17 mouse cellular contexts compared by ENCODE assay signal in the genomic region with DNA sequence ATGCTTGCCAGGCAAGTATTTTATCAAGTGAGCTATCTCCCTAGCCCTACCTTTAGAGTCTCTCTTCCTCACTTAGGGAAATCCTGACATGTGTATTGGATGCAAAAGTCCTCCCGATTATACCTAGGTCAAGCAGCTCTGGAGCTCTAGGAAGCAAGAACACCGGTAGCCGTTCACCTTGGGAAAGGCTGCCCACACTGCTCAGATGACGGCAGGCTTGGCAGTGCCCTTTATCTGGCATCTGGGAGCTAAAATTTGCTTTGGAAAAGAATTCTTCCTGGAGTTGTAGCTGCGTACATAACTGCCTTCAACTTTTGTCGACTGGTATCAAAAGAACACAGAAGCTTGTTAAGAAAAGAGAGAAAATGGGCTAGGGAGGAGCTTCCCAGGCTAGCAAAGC. TPM values are rescaled to one million over a fixed set of nuclear protein-coding genes. Genes with fewer than 3 reads are reported as not detected.
DNase-seq lines count a peak whose midpoint lies in the region; ATAC-seq and TF ChIP-seq lines count a peak whose summit lies in the region.
"Had no signal": no experiment of that assay in that cellular context is flagged by ENCODE, and none has a peak within 500 bp of the region (broad histone marks: within the 10 kb centered on the region; RNA-seq: fewer than 3 reads in every experiment).

No protein-coding gene starts in this region.

- no peak for DNase-seq in forebrain, postnatal 0 days
- no peak for DNase-seq in kidney, adult 2 months
- DNase-seq in kidney, postnatal 4 days, result no peak
- peak; percentile 49 for DNase-seq in adrenal gland, postnatal 14 days
- DNase-seq in brain, adult 2 months (ENCODE audit: low read depth, low spot score), result peak; percentile 51
- DNase-seq in adipocyte (ENCODE audit: low spot score), result no peak
- DNase-seq in right cerebral cortex, postnatal 36 days (ENCODE audit: low spot score in 2 of 2), result no peak
- DNase-seq: cerebellum, adult 11-12 months; thymus, postnatal 4 days had no signal

- 53% methylated on average over 6 of the region's 6 CpGs for WGBS in forebrain, embryonic 13.5 days
- WGBS in forebrain, postnatal 0 days, result 31% methylated on average over 6 of the region's 6 CpGs
- WGBS in kidney, adult 2 months, result 38% methylated on average over 6 of the region's 6 CpGs

- no peak for ATAC-seq in forebrain, embryonic 13.5 days
- ATAC-seq in forebrain, postnatal 0 days, result no peak
- ATAC-seq: intestine, postnatal 0 days; midbrain, embryonic 15.5 days had no signal

- H3K9ac ChIP-seq in forebrain, embryonic 13.5 days, result no peak overlapping the region
- H3K9ac ChIP-seq in forebrain, postnatal 0 days, result no peak overlapping the region
- H3K9ac ChIP-seq: embryonic facial prominence, embryonic 15.5 days; hindbrain, embryonic 15.5 days; limb, embryonic 12.5 days; liver, embryonic 14.5 days; midbrain, embryonic 15.5 days had no signal

- no peak for TF ChIP-seq POLR2A in kidney, adult 2 months (IDR thresholded peaks at IDR 0.05; ENCODE audit: low read depth, low read length)

- peak overlapping the region; percentile 36 for H3K27ac ChIP-seq in forebrain, embryonic 13.5 days
- H3K27ac ChIP-seq in forebrain, postnatal 0 days (ENCODE audit: low read depth, low read length), result no peak overlapping the region; the same call in 1 of the 2 replicates
- H3K27ac ChIP-seq in kidney, adult 2 months (ENCODE audit: insufficient read depth, low read depth, low read length), result peak overlapping the region; percentile 30
- H3K27ac ChIP-seq: hindbrain, embryonic 15.5 days; limb, embryonic 12.5 days; liver, embryonic 14.5 days; midbrain, embryonic 15.5 days had no signal

- peaks cover 33% of the 10 kb centered on the region for H3K36me3 ChIP-seq in forebrain, embryonic 13.5 days (ENCODE audit: poor library complexity, severe bottlenecking)
- peaks cover 17% of the 10 kb centered on the region for H3K36me3 ChIP-seq in forebrain, postnatal 0 days (ENCODE audit: insufficient read depth)
- peaks cover 1% of the 10 kb centered on the region; the same call in 1 of the 2 replicates for H3K36me3 ChIP-seq in kidney, adult 2 months (ENCODE audit: control insufficient read depth, insufficient read depth, low read length)
- H3K36me3 ChIP-seq: G1E; midbrain, embryonic 15.5 days had no signal

- peaks cover 74% of the 10 kb centered on the region for H3K4me1 ChIP-seq in forebrain, embryonic 13.5 days
- peaks cover 20% of the 10 kb centered on the region for H3K4me1 ChIP-seq in forebrain, postnatal 0 days (ENCODE audit: insufficient read depth)
- H3K4me1 ChIP-seq in kidney, adult 2 months (ENCODE audit: control insufficient read depth, insufficient read depth, low read length), result peaks cover 37% of the 10 kb centered on the region

- no peak for TF ChIP-seq CTCF in forebrain, postnatal 0 days (IDR thresholded peaks at IDR 0.05; ENCODE audit: low read depth)
- no peak for TF ChIP-seq CTCF in kidney, adult 2 months (conservative IDR thresholded peaks at IDR 0.05; ENCODE audit: insufficient read depth, insufficient read length, low read depth, low read length)

- H3K4me3 ChIP-seq in forebrain, embryonic 13.5 days, result no peak overlapping the region
- H3K4me3 ChIP-seq in forebrain, postnatal 0 days (ENCODE audit: low read depth, low read length), result no peak overlapping the region
- no peak overlapping the region for H3K4me3 ChIP-seq in kidney, adult 2 months (ENCODE audit: insufficient read depth, low read depth, low read length)
- H3K4me3 ChIP-seq: embryonic facial prominence, embryonic 15.5 days; hindbrain, embryonic 15.5 days; limb, embryonic 12.5 days; midbrain, embryonic 15.5 days had no signal

- H3K27me3 ChIP-seq in forebrain, embryonic 13.5 days, result no peaks in the 10 kb centered on the region
- no peaks in the 10 kb centered on the region for H3K27me3 ChIP-seq in forebrain, postnatal 0 days (ENCODE audit: insufficient read depth, low read length)
- H3K27me3 ChIP-seq in kidney, adult 2 months (replicated peaks; ENCODE audit: control insufficient read depth, insufficient read depth, low read length), result no peaks in the 10 kb centered on the region
- H3K27me3 ChIP-seq: embryonic facial prominence, embryonic 15.5 days; hindbrain, embryonic 15.5 days; midbrain, embryonic 15.5 days had no signal

- no peaks in the 10 kb centered on the region for H3K9me3 ChIP-seq in forebrain, embryonic 13.5 days (replicated peaks)
- no peaks in the 10 kb centered on the region for H3K9me3 ChIP-seq in forebrain, postnatal 0 days (ENCODE audit: low read length)
- H3K9me3 ChIP-seq: embryonic facial prominence, embryonic 15.5 days; hindbrain, embryonic 15.5 days; limb, embryonic 12.5 days; midbrain, embryonic 15.5 days had no signal

- H3K4me2 ChIP-seq in forebrain, embryonic 13.5 days, result no peak overlapping the region
- no peak overlapping the region for H3K4me2 ChIP-seq in forebrain, postnatal 0 days (ENCODE audit: low read depth)
- H3K4me2 ChIP-seq: embryonic facial prominence, embryonic 15.5 days; hindbrain, embryonic 15.5 days; limb, embryonic 12.5 days; midbrain, embryonic 15.5 days had no signal

RNA-seq across cellular contexts. Expression of a gene that starts 37.5 kb away (rescaled TPM):
- 72.2 and 78.9 TPM in 2 replicates for polyA plus RNA-seq in forebrain, embryonic 13.5 days (2015; fragmentation: Nextera tagmentation; extraction: Ambion mirVana)
- total RNA-seq in forebrain, postnatal 0 days (2014; rRNA removed), result 79.2 and 95.9 TPM in 2 replicates
- 52.6 and 60.5 TPM in 2 replicates for polyA plus RNA-seq in forebrain, postnatal 0 days (2015; fragmentation: Nextera tagmentation; extraction: Ambion mirVana)
- polyA plus RNA-seq in kidney, adult 2 months (2012; rRNA removed), result 46.9 and 49.2 TPM in 2 replicates
- 163 and 168 TPM in 2 replicates for total RNA-seq in adrenal gland, postnatal 14 days (2021)
- polyA plus RNA-seq: G1E had no signal

Comparison
In these comparisons a context has a peak if more than half of its experiments do, and no peak if none do; other contexts are left out.
1. DNase-seq: peak in adrenal gland, postnatal 14 days (single experiment) and brain, adult 2 months (single experiment); none in forebrain, postnatal 0 days (single experiment), kidney, adult 2 months (single experiment), kidney, postnatal 4 days (0 of 2), adipocyte (single experiment) and right cerebral cortex, postnatal 36 days (0 of 2).